Mouse (Mus musculus): ENCODE results near the gene Rnf123.

DNA sequence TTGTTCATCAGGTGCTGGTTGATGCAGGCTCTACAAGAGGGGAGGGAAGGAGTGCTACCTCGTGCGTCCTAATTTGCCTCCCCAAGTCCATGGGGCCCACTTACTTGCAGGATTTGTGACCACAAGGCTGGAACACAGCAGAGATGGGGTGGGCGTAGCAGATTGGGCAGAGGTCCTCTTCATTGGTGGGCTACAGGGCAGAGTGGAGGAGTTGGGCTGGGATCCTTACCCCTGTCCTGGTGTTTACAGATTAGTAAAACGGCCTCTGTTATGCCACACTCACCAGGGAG is 31.3 kb downstream of the Rnf123 start:
- TF ChIP-seq CTCF (IDR thresholded peaks at IDR 0.05; ENCODE audit: low read depth, low read length) (no peak), POLR2A (IDR thresholded peaks at IDR 0.05; ENCODE audit: extremely low read depth, insufficient read depth, low read length) (no peak)
